Mouse (Mus musculus) ES-E14 (cell line): ENCODE measurements around the gene Adam33.

Experiments used
- CHD2 ChIP-seq: IDR thresholded peaks from 2 replicates; pipeline ENCODE4 v1.6.1; 2014; ENCODE audit warnings: mild to moderate bottlenecking, low read depth, low read length, inconsistent platforms
- HCFC1 ChIP-seq: IDR thresholded peaks from 2 replicates; pipeline ENCODE4 v1.6.1; 2012; ENCODE audit warnings: low read length, inconsistent platforms, borderline replicate concordance; ENCODE audit not compliant: insufficient read depth
- ZC3H11A ChIP-seq: IDR thresholded peaks from 2 replicates; pipeline ENCODE4 v1.6.1; 2012; ENCODE audit warnings: low read depth, mild to moderate bottlenecking, inconsistent platforms, low read length, borderline replicate concordance
- ZNF384 ChIP-seq: IDR thresholded peaks from 2 replicates; pipeline ENCODE4 v1.6.1; 2012; ENCODE audit warnings: low read depth, low read length, inconsistent platforms

- TF ChIP-seq CHD2 (no peak), ZNF384 (no peak), HCFC1 (no peak), ZC3H11A (no peak)
Observed at GRCm38 (mm10) chr2:131058672-131059071, 4.9 kb downstream of the Adam33 start.
